Mouse (Mus musculus) heart, postnatal 0 days (tissue): ENCODE results near the gene Dmrt3.

Experiments
- CTCF ChIP-seq: IDR thresholded peaks from 2 replicates; pipeline ENCODE4 v1.5.1; 2016; ENCODE audit warnings: antibody characterized with exemption, control low read depth, low read depth
- EP300 ChIP-seq: IDR thresholded peaks from 2 replicates; pipeline ENCODE4 v1.6.1; 2016; ENCODE audit warnings: antibody characterized with exemption, low read depth

- TF ChIP-seq CTCF (no peak), EP300 (no peak)
Measured at GRCm38 (mm10) chr19:25638766-25639361, 28.8 kb downstream of the Dmrt3 start.
